Mouse (Mus musculus): ENCODE results near the gene Tpr. TPM values are rescaled to one million over a fixed set of nuclear protein-coding genes. Genes with fewer than 3 reads are reported as not detected.

Tpr gene
- polyA plus RNA-seq, 2 experiments: 122 to 154 TPM

DNA sequence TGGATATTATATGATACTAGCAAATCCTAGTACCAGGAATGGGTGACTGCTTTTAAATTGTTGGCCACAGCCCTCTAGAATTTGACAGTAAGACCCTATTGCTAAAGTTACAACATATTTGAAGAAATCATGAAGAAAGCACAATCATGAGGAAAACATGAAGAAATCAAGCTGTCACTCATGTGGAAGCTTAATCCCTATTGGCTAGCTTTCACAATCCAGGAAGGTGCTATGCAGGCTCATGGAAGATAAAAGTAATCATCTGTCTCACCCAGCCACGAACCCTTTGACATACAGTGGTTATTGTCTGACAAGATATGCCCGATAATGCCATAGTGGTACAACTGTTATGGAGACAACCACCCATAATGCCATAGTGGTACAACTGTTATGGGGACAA, 105.5 kb downstream of the Tpr start:
- H3K4me2 ChIP-seq (replicated peaks; ENCODE audit: low read depth, low read length, severe bottlenecking): no peak overlapping the region
- 77% methylated on average over 2 of the region's 2 CpGs for WGBS

More for the DNA sequence above, 105.5 kb downstream of the Tpr start:
- TF ChIP-seq POLR2A (IDR thresholded peaks at IDR 0.05; ENCODE audit: borderline replicate concordance, extremely low read depth, insufficient read depth, insufficient read length): no peak
- Histone ChIP-seq H3K36me3 (ENCODE audit: control insufficient read depth, insufficient read depth, low read length) (no peaks in the 10 kb centered on the region), H3K4me1 (ENCODE audit: control insufficient read depth, insufficient read depth, low read length) (no peaks in the 10 kb centered on the region), H3K9ac (ENCODE audit: low read depth, low read length, severe bottlenecking) (no peak overlapping the region), H3K27ac (replicated peaks; ENCODE audit: low read depth, low read length) (no peak overlapping the region), H3K4me3 (replicated peaks; ENCODE audit: low read length) (no peak overlapping the region), H3K27me3 (ENCODE audit: control insufficient read depth, insufficient read depth, low read length) (no peaks in the 10 kb centered on the region), H3K9me3 (ENCODE audit: control insufficient read depth, low read length) (peaks cover 6% of the 10 kb centered on the region; the same call in 1 of the 2 replicates)
- no peak for ATAC-seq (ENCODE audit: low FRiP score, low read depth)
- DNase-seq (ENCODE audit: low spot score): no peak

Other genes with a start within 250 kb of the Tpr start
- 0.10 and 0.18 TPM in 2 replicates for gene Pdc, start 73.4 kb upstream of the Tpr start, polyA plus RNA-seq (2012; rRNA removed)
- not detected in 2 replicates for gene Pdc, start 73.4 kb upstream of the Tpr start, polyA plus RNA-seq (2014; fragmentation: Nextera tagmentation; extraction: Ambion mirVana)
- 20.8 and 29.4 TPM in 2 replicates for gene Odr4, start 242 bp downstream of the Tpr start, polyA plus RNA-seq (2012; rRNA removed)
- 42.6 and 42.9 TPM in 2 replicates for gene Odr4, start 242 bp downstream of the Tpr start, polyA plus RNA-seq (2014; fragmentation: Nextera tagmentation; extraction: Ambion mirVana)
- gene Prg4, start 73.3 kb downstream of the Tpr start, polyA plus RNA-seq (2012; rRNA removed): 1.9 and 2.5 TPM in 2 replicates
- gene Prg4, start 73.3 kb downstream of the Tpr start, polyA plus RNA-seq (2014; fragmentation: Nextera tagmentation; extraction: Ambion mirVana): 2.3 and 2.8 TPM in 2 replicates